Mouse (Mus musculus) limb, embryonic 15.5 days (tissue): Measurements from ENCODE around the gene Zbtb16. TPM values are rescaled to one million over a fixed set of nuclear protein-coding genes. Genes with fewer than 3 reads are reported as not detected.

Experiments used
- ATAC-seq: fragments of 200-750 bp; cut with Nextera tagmentation; 2 replicates; pipeline ENCODE4 v1.8.0; 2017; ENCODE audit warnings: low read depth, moderate TSS enrichment; ENCODE audit not compliant: insufficient number of reproducible peaks, low FRiP score, low TSS enrichment
- H3K27ac ChIP-seq: fragments of 300-500 bp; sonication (generic); 2 replicates; pipeline ENCODE4 v1.5.1; 2015; ENCODE audit warnings: moderate library complexity, mild to moderate bottlenecking, inconsistent platforms
- H3K27me3 ChIP-seq: fragments of 300-500 bp; sonication (generic); 2 replicates; pipeline ENCODE4 v1.6.1; 2015; ENCODE audit warnings: inconsistent platforms
- H3K36me3 ChIP-seq: fragments of 300-500 bp; sonication (generic); 2 replicates; pipeline ENCODE4 v1.6.1; 2015; ENCODE audit warnings: inconsistent platforms
- H3K4me1 ChIP-seq: fragments of 300-500 bp; sonication (generic); 2 replicates; pipeline ENCODE4 v1.6.1; 2015; ENCODE audit warnings: inconsistent platforms
- H3K4me2 ChIP-seq: fragments of 300-500 bp; sonication (generic); 2 replicates; pipeline ENCODE4 v1.6.1; 2015; ENCODE audit warnings: mild to moderate bottlenecking, inconsistent platforms
- H3K4me3 ChIP-seq: fragments of 300-500 bp; sonication (generic); 2 replicates; pipeline ENCODE4 v1.5.1; 2015; ENCODE audit warnings: mild to moderate bottlenecking, inconsistent platforms
- H3K9ac ChIP-seq: fragments of 300-500 bp; sonication (generic); 2 replicates; pipeline ENCODE4 v1.6.1; 2015; ENCODE audit warnings: inconsistent platforms
- H3K9me3 ChIP-seq: fragments of 300-500 bp; sonication (generic); 2 replicates; pipeline ENCODE4 v1.6.1; 2016; ENCODE audit warnings: inconsistent platforms
- WGBS: fragments of 180-500 bp; shearing (Covaris S2); methylation state at CpG from one replicate; pipeline ENCODE4 v1.1.7; 2015; 5-methylcytosine and 5-hydroxymethylcytosine counted together
- polyA plus RNA-seq: library from polyadenylated mRNA; unstranded; fragments of >200 nt; fragmentation: Nextera tagmentation; extraction: Ambion mirVana; gene quantifications from 2 replicates; pipeline ENCODE4 v1.2.1, GENCODE M21; 2015

Zbtb16 gene
- polyA plus RNA-seq: 5.7 and 6.3 TPM in 2 replicates

GRCm38 (mm10) chr9:48835631-48836565 lies at the start of gene Zbtb16:
Zbtb16 (minus strand) TSS chr9:48836222.
- H3K4me3 ChIP-seq: peak within 1 kb of the TSS; percentile 55
- no peaks in the 10 kb centered on the region; the same call in 1 of the 2 replicates for H3K36me3 ChIP-seq
- peak within 1 kb of the TSS; percentile 96 for H3K4me2 ChIP-seq
- WGBS: under 1% methylated on average over 59 of the region's 78 CpGs
- no peaks in the 10 kb centered on the region for H3K9me3 ChIP-seq
- peak within 1 kb of the TSS; percentile 48; the same call in 1 of the 2 replicates for H3K27ac ChIP-seq
- H3K4me1 ChIP-seq: peaks cover 36% of the 10 kb centered on the region
- ATAC-seq: peak; percentile 78
- H3K9ac ChIP-seq: peak within 1 kb of the TSS; percentile 44; the same call in 1 of the 2 replicates
- peaks cover 91% of the 10 kb centered on the region for H3K27me3 ChIP-seq

- Histone ChIP-seq H3K27me3 (peaks cover 21% of the 10 kb centered on the region), H3K4me3 (no peak overlapping the region), H3K4me1 (no peaks in the 10 kb centered on the region), H3K9me3 (no peaks in the 10 kb centered on the region), H3K9ac (no peak overlapping the region), H3K4me2 (no peak overlapping the region), H3K27ac (no peak overlapping the region), H3K36me3 (no peaks in the 10 kb centered on the region)
- no peak for ATAC-seq
- 67% methylated on average over 8 of the region's 8 CpGs for WGBS
Measured at GRCm38 (mm10) chr9:48872896-48873295, 36.9 kb upstream of the Zbtb16 start.

GRCm38 (mm10) chr9:48866523-48867121 lies 30.6 kb upstream of the Zbtb16 start:
- Histone ChIP-seq H3K4me1 (0 out of 2 replicates have a peak, but pooled peaks cover 7% of the 10 kb centered on the region), H3K4me2 (no peak overlapping the region), H3K27ac (no peak overlapping the region), H3K9ac (no peak overlapping the region), H3K36me3 (no peaks in the 10 kb centered on the region), H3K4me3 (no peak overlapping the region), H3K27me3 (peaks cover 61% of the 10 kb centered on the region), H3K9me3 (no peaks in the 10 kb centered on the region)
- no peak for ATAC-seq
- 31% methylated on average over 12 of the region's 12 CpGs for WGBS

GRCm38 (mm10) chr9:48865235-48865634 lies 29.2 kb upstream of the Zbtb16 start:
- peaks cover 65% of the 10 kb centered on the region for H3K27me3 ChIP-seq
- H3K9ac ChIP-seq: no peak overlapping the region
- H3K9me3 ChIP-seq: no peaks in the 10 kb centered on the region
- ATAC-seq: no peak; the same call in 1 of the 2 replicates
- 0 out of 2 replicates have a peak, but pooled peaks cover 7% of the 10 kb centered on the region for H3K4me1 ChIP-seq
- no peaks in the 10 kb centered on the region for H3K36me3 ChIP-seq
- H3K27ac ChIP-seq: peak overlapping the region; percentile 38; the same call in 1 of the 2 replicates
- 42% methylated on average over 9 of the region's 9 CpGs for WGBS
- H3K4me2 ChIP-seq: no peak overlapping the region
- no peak overlapping the region for H3K4me3 ChIP-seq

GRCm38 (mm10) chr9:48861481-48861880 lies 25.5 kb upstream of the Zbtb16 start:
- H3K36me3 ChIP-seq: no peaks in the 10 kb centered on the region
- H3K4me1 ChIP-seq: no peaks in the 10 kb centered on the region
- no peak for ATAC-seq
- no peak overlapping the region for H3K27ac ChIP-seq
- WGBS: 75% methylated on average over 10 of the region's 10 CpGs
- no peaks in the 10 kb centered on the region for H3K9me3 ChIP-seq
- H3K9ac ChIP-seq: no peak overlapping the region
- H3K4me2 ChIP-seq: no peak overlapping the region
- H3K27me3 ChIP-seq: peaks cover 58% of the 10 kb centered on the region
- no peak overlapping the region for H3K4me3 ChIP-seq

- ATAC-seq: no peak
- no peak overlapping the region for H3K4me2 ChIP-seq
- no peaks in the 10 kb centered on the region for H3K36me3 ChIP-seq
- no peak overlapping the region for H3K4me3 ChIP-seq
- no peak overlapping the region for H3K9ac ChIP-seq
- WGBS: 6% methylated on average over 6 of the region's 6 CpGs
- H3K27ac ChIP-seq: no peak overlapping the region
- H3K27me3 ChIP-seq: peaks cover 51% of the 10 kb centered on the region
- no peaks in the 10 kb centered on the region for H3K9me3 ChIP-seq
- no peaks in the 10 kb centered on the region for H3K4me1 ChIP-seq
Measured at GRCm38 (mm10) chr9:48860526-48860845, 24.5 kb upstream of the Zbtb16 start.

GRCm38 (mm10) chr9:48859828-48860525 lies 24.0 kb upstream of the Zbtb16 start:
- no peak overlapping the region for H3K4me3 ChIP-seq
- no peaks in the 10 kb centered on the region for H3K36me3 ChIP-seq
- H3K9ac ChIP-seq: no peak overlapping the region
- H3K27me3 ChIP-seq: peaks cover 46% of the 10 kb centered on the region
- 25% methylated on average over 10 of the region's 10 CpGs for WGBS
- no peaks in the 10 kb centered on the region for H3K9me3 ChIP-seq
- H3K4me1 ChIP-seq: no peaks in the 10 kb centered on the region
- ATAC-seq: no peak
- H3K27ac ChIP-seq: no peak overlapping the region
- H3K4me2 ChIP-seq: no peak overlapping the region

GRCm38 (mm10) chr9:48857944-48858343 lies 21.9 kb upstream of the Zbtb16 start:
- Histone ChIP-seq H3K27me3 (peaks cover 38% of the 10 kb centered on the region), H3K4me3 (no peak overlapping the region), H3K36me3 (no peaks in the 10 kb centered on the region), H3K9ac (no peak overlapping the region), H3K9me3 (no peaks in the 10 kb centered on the region), H3K4me2 (no peak overlapping the region), H3K27ac (no peak overlapping the region), H3K4me1 (no peaks in the 10 kb centered on the region)
- no peak for ATAC-seq
- WGBS: 65% methylated on average over 7 of the region's 7 CpGs

GRCm38 (mm10) chr9:48856240-48856639 lies 20.2 kb upstream of the Zbtb16 start:
- Histone ChIP-seq H3K27ac (no peak overlapping the region), H3K4me3 (no peak overlapping the region), H3K36me3 (no peaks in the 10 kb centered on the region), H3K4me1 (no peaks in the 10 kb centered on the region), H3K9ac (no peak overlapping the region), H3K27me3 (peaks cover 20% of the 10 kb centered on the region), H3K9me3 (no peaks in the 10 kb centered on the region), H3K4me2 (no peak overlapping the region)
- no peak for ATAC-seq
- WGBS: 70% methylated on average over 4 of the region's 4 CpGs

- Histone ChIP-seq H3K4me3 (no peak overlapping the region), H3K4me1 (no peaks in the 10 kb centered on the region), H3K36me3 (no peaks in the 10 kb centered on the region), H3K9ac (no peak overlapping the region), H3K9me3 (no peaks in the 10 kb centered on the region), H3K27ac (no peak overlapping the region), H3K4me2 (no peak overlapping the region), H3K27me3 (peaks cover 6% of the 10 kb centered on the region)
- no peak for ATAC-seq
- 87% methylated on average over 5 of the region's 5 CpGs for WGBS
Measured at GRCm38 (mm10) chr9:48849531-48849930, 13.5 kb upstream of the Zbtb16 start.

- no peak overlapping the region for H3K9ac ChIP-seq
- no peak for ATAC-seq
- H3K4me3 ChIP-seq: no peak overlapping the region
- 92% methylated on average over 3 of the region's 3 CpGs for WGBS
- peaks cover 80% of the 10 kb centered on the region for H3K27me3 ChIP-seq
- H3K4me2 ChIP-seq: no peak overlapping the region
- H3K4me1 ChIP-seq: peaks cover 31% of the 10 kb centered on the region
- no peaks in the 10 kb centered on the region for H3K36me3 ChIP-seq
- no peaks in the 10 kb centered on the region for H3K9me3 ChIP-seq
- H3K27ac ChIP-seq: no peak overlapping the region
Measured at GRCm38 (mm10) chr9:48839568-48839967, 3.5 kb upstream of the Zbtb16 start.
